Mouse (Mus musculus): ENCODE data around the gene Car5b.

- TF ChIP-seq CTCF (IDR thresholded peaks at IDR 0.05 in 2 of 3, conservative IDR thresholded peaks at IDR 0.05 in 1 of 3; ENCODE audit: control insufficient read depth in 1 of 3, insufficient read depth in 1 of 3, low read depth in 2 of 3, low read length in 3 of 3, poor library complexity in 1 of 3, severe bottlenecking in 1 of 3) (no peak), MXI1 (IDR thresholded peaks at IDR 0.05; ENCODE audit: low read depth, low read length) (no peak), MAZ (IDR thresholded peaks at IDR 0.05; ENCODE audit: low read depth, low read length) (no peak), ZKSCAN1 (IDR thresholded peaks at IDR 0.05; ENCODE audit: low read depth, low read length) (no peak), EP300 (IDR thresholded peaks at IDR 0.05; ENCODE audit: low read depth in 1 of 2, low read length in 2 of 2) (no peak), NELFE (IDR thresholded peaks at IDR 0.05; ENCODE audit: low read depth, low read length) (no peak), MAFK (IDR thresholded peaks at IDR 0.05; ENCODE audit: borderline replicate concordance, low read depth, low read length) (no peak), GABPA (IDR thresholded peaks at IDR 0.05; ENCODE audit: low read depth, low read length) (no peak), POLR2A (IDR thresholded peaks at IDR 0.05; ENCODE audit: control insufficient read depth in 1 of 2, insufficient read depth in 1 of 2, low read depth in 1 of 2, low read length in 2 of 2, poor library complexity in 1 of 2) (no peak)
Measured at GRCm38 (mm10) chrX:164058523-164058922, 30.7 kb upstream of the Car5b start.
